In the genomic region with DNA sequence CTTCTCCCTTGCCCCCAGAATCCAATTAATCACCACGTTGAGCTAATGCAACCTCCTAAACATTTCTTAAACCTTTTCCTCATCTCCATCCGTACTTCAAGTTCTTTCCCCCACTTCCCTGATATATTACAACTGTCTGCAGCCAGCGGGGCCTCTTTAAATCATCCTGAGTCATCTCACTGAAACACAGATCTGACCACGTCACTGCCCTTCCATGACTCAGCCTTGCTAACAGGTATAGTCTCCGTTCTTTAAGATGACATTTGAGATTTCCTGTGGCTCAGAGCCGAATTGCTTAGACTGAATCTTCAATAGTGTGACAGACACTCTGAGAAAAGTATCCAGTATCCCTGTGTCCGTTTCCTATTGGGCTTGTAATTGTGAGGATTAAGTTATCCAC, we compare ENCODE assay signal across 32 mouse cellular contexts.
DNase-seq lines count a peak whose midpoint lies in the region; ATAC-seq and TF ChIP-seq lines count a peak whose summit lies in the region.
"Had no signal": no experiment of that assay in that cellular context is flagged by ENCODE, and none has a peak within 500 bp of the region (broad histone marks: within the 10 kb centered on the region; RNA-seq: fewer than 3 reads in every experiment).

No protein-coding gene starts in this region.

- peak overlapping the region; percentile 61 for H3K4me2 ChIP-seq in myocyte (ENCODE audit: low read depth)
- H3K4me2 ChIP-seq in hindbrain, embryonic 12.5 days (replicated peaks) = no peak overlapping the region
- no peak overlapping the region for H3K4me2 ChIP-seq in forebrain, postnatal 0 days (ENCODE audit: low read depth)
- H3K4me2 ChIP-seq: forebrain, embryonic 15.5 days; heart, embryonic 15.5 days; intestine, embryonic 15.5 days; midbrain, embryonic 13.5 days had no signal

- no peaks in the 10 kb centered on the region for H3K27me3 ChIP-seq in myocyte (ENCODE audit: control insufficient read depth, insufficient read depth, insufficient read length)
- H3K27me3 ChIP-seq in hindbrain, embryonic 12.5 days = peaks cover 14% of the 10 kb centered on the region
- H3K27me3 ChIP-seq in forebrain, postnatal 0 days (ENCODE audit: insufficient read depth, low read length) = no peaks in the 10 kb centered on the region
- H3K27me3 ChIP-seq: forebrain, embryonic 15.5 days; heart, embryonic 15.5 days; intestine, embryonic 15.5 days had no signal

- no peaks in the 10 kb centered on the region for H3K79me2 ChIP-seq in myocyte (ENCODE audit: control insufficient read depth, insufficient read depth)

- no peak overlapping the region for H3K9ac ChIP-seq in hindbrain, embryonic 12.5 days
- H3K9ac ChIP-seq in forebrain, postnatal 0 days = no peak overlapping the region
- H3K9ac ChIP-seq: forebrain, embryonic 15.5 days; heart, embryonic 15.5 days; intestine, embryonic 15.5 days; liver, embryonic 14.5 days; midbrain, embryonic 13.5 days had no signal

- H3K9me3 ChIP-seq in hindbrain, embryonic 12.5 days (replicated peaks) = no peaks in the 10 kb centered on the region
- no peaks in the 10 kb centered on the region for H3K9me3 ChIP-seq in forebrain, postnatal 0 days (ENCODE audit: low read length)
- H3K9me3 ChIP-seq: forebrain, embryonic 15.5 days; heart, embryonic 10.5 days; heart, embryonic 15.5 days; intestine, embryonic 15.5 days; midbrain, embryonic 13.5 days had no signal

- no peak overlapping the region for H3K4me3 ChIP-seq in gastrocnemius, adult 2 months
- H3K4me3 ChIP-seq in myocyte = no peak overlapping the region
- H3K4me3 ChIP-seq in hindbrain, embryonic 12.5 days = no peak overlapping the region
- no peak overlapping the region for H3K4me3 ChIP-seq in forebrain, postnatal 0 days (ENCODE audit: low read depth, low read length)
- H3K4me3 ChIP-seq: forebrain, embryonic 15.5 days; heart, embryonic 10.5 days; heart, embryonic 15.5 days; intestine, embryonic 15.5 days; midbrain, embryonic 13.5 days had no signal

- peak; percentile 0 for DNase-seq in gastrocnemius, adult 18-20 months (ENCODE audit: low spot score)
- no peak for DNase-seq in gastrocnemius, adult 2 months
- peak; percentile 67 for DNase-seq in NIH3T3 (ENCODE audit: low read depth)
- DNase-seq in adrenal gland, postnatal 14 days = peak; percentile 32
- DNase-seq in forebrain, postnatal 0 days = no peak
- no peak for DNase-seq in layer of hippocampus, postnatal 10 days (ENCODE audit: low spot score in 2 of 2)
- DNase-seq: B cell, adult 2 months; cerebellum, adult 8-10 months; cerebellum, postnatal 36 days; gastrocnemius, postnatal 14 days; kidney, adult 2 months; layer of hippocampus, adult 9-11 months; liver; lung, adult 2 months; retina, postnatal 1 day; right cerebral cortex, postnatal 25 days; spleen, adult 18-20 months; thymus, adult 18-20 months; thymus, postnatal 36 days had no signal

- intact Hi-C loops in gastrocnemius, adult 2 months (cut with DNase I) = no loop called here

- no peak for ATAC-seq in hindbrain, embryonic 12.5 days (ENCODE audit: low FRiP score)
- no peak for ATAC-seq in forebrain, postnatal 0 days
- ATAC-seq: forebrain, embryonic 15.5 days; hindbrain, postnatal 0 days; intestine, embryonic 15.5 days; midbrain, embryonic 13.5 days; Patski had no signal

- WGBS in hindbrain, embryonic 12.5 days = 74% methylated on average over 7 of the region's 7 CpGs
- WGBS in forebrain, postnatal 0 days = 67% methylated on average over 7 of the region's 7 CpGs

- no peak overlapping the region for H3K27ac ChIP-seq in gastrocnemius, adult 2 months
- no peak overlapping the region for H3K27ac ChIP-seq in hindbrain, embryonic 12.5 days
- no peak overlapping the region for H3K27ac ChIP-seq in forebrain, postnatal 0 days (ENCODE audit: low read depth, low read length)
- H3K27ac ChIP-seq: forebrain, embryonic 15.5 days; heart, embryonic 10.5 days; heart, embryonic 15.5 days; hindbrain, postnatal 0 days; intestine, embryonic 15.5 days; kidney, postnatal 0 days; liver, embryonic 14.5 days; macrophage; midbrain, embryonic 13.5 days; stomach, postnatal 0 days had no signal

- no peaks in the 10 kb centered on the region for H3K36me3 ChIP-seq in myocyte (ENCODE audit: control insufficient read depth, insufficient read depth)
- H3K36me3 ChIP-seq in hindbrain, embryonic 12.5 days = no peaks in the 10 kb centered on the region
- no peaks in the 10 kb centered on the region for H3K36me3 ChIP-seq in forebrain, postnatal 0 days (ENCODE audit: insufficient read depth)
- H3K36me3 ChIP-seq: forebrain, embryonic 15.5 days; heart, embryonic 10.5 days; heart, embryonic 15.5 days; intestine, embryonic 15.5 days; midbrain, embryonic 13.5 days had no signal

- TF ChIP-seq POLR2A in myocyte (IDR thresholded peaks at IDR 0.05; ENCODE audit: insufficient read length, low read depth) = no peak

- TF ChIP-seq CTCF in gastrocnemius, adult 2 months (IDR thresholded peaks at IDR 0.05) = no peak
- no peak for TF ChIP-seq CTCF in forebrain, postnatal 0 days (IDR thresholded peaks at IDR 0.05; ENCODE audit: low read depth)

- H3ac ChIP-seq in myocyte (ENCODE audit: control insufficient read depth, insufficient read length) = no peak overlapping the region

- no peaks in the 10 kb centered on the region for H3K4me1 ChIP-seq in hindbrain, embryonic 12.5 days
- H3K4me1 ChIP-seq in forebrain, postnatal 0 days (ENCODE audit: insufficient read depth) = no peaks in the 10 kb centered on the region
- H3K4me1 ChIP-seq: forebrain, embryonic 15.5 days; heart, embryonic 10.5 days; heart, embryonic 15.5 days; intestine, embryonic 15.5 days; midbrain, embryonic 13.5 days had no signal

TF ChIP-seq in myocyte, 11 proteins besides CTCF, POLR2A, EP300 and RAD21:
- TF ChIP-seq REST (IDR thresholded peaks at IDR 0.05; ENCODE audit: insufficient read depth, insufficient read length) (no peak), E2F4 (IDR thresholded peaks at IDR 0.05; ENCODE audit: insufficient read depth) (no peak), CEBPB (IDR thresholded peaks at IDR 0.05; ENCODE audit: insufficient read depth, poor library complexity, severe bottlenecking) (no peak), SRF (IDR thresholded peaks at IDR 0.05; ENCODE audit: control insufficient read depth, insufficient read length, low read depth) (no peak), TCF12 (IDR thresholded peaks at IDR 0.05; ENCODE audit: insufficient read depth, poor library complexity, severe bottlenecking) (no peak), MYOG (IDR thresholded peaks at IDR 0.05; ENCODE audit: control insufficient read depth in 1 of 3, insufficient read depth in 1 of 3, insufficient read length in 2 of 3, low read depth in 2 of 3) (no peak), POLR2AphosphoS2 (IDR thresholded peaks at IDR 0.05; ENCODE audit: insufficient read length, low read depth) (no peak), USF1 (IDR thresholded peaks at IDR 0.05; ENCODE audit: low read depth) (no peak), MAX (IDR thresholded peaks at IDR 0.05; ENCODE audit: low read depth) (no peak), MYOD1 (IDR thresholded peaks at IDR 0.05; ENCODE audit: control insufficient read depth in 1 of 3, insufficient read length in 2 of 3, low read depth in 2 of 3) (no peak), TCF3 (IDR thresholded peaks at IDR 0.05; ENCODE audit: insufficient read length, low read depth) (no peak)

Comparison
In these comparisons a context has a peak if more than half of its experiments do, and no peak if none do; other contexts are left out.
1. DNase-seq: peak in gastrocnemius, adult 18-20 months (single experiment), NIH3T3 (single experiment) and adrenal gland, postnatal 14 days (single experiment); none in gastrocnemius, adult 2 months (single experiment), forebrain, postnatal 0 days (single experiment) and layer of hippocampus, postnatal 10 days (0 of 2).